Mouse (Mus musculus) heart, embryonic 10.5 days (tissue): Measurements from ENCODE around the gene Prtn3. TPM values are rescaled to one million over a fixed set of nuclear protein-coding genes. Genes with fewer than 3 reads are reported as not detected.

ENCODE experiments used
- DNase-seq: peaks from one replicate; pipeline ENCODE4 v3.0.0-alpha.2; 2017; ENCODE audit warnings: low spot score
- H3K27ac ChIP-seq: fragments of 300-500 bp; sonication (generic); 2 replicates; pipeline ENCODE4 v1.5.1; 2016; ENCODE audit warnings: mild to moderate bottlenecking
- H3K27me3 ChIP-seq: fragments of 300-500 bp; sonication (generic); 2 replicates; pipeline ENCODE4 v1.6.1; 2016; ENCODE audit warnings: mild to moderate bottlenecking; ENCODE audit not compliant: poor library complexity, insufficient read depth, severe bottlenecking
- H3K36me3 ChIP-seq: fragments of 300-500 bp; sonication (generic); 2 replicates; pipeline ENCODE4 v1.6.1; 2016; ENCODE audit warnings: mild to moderate bottlenecking, moderate library complexity
- H3K4me1 ChIP-seq: fragments of 300-500 bp; sonication (generic); 2 replicates; pipeline ENCODE4 v1.6.1; 2016; ENCODE audit warnings: mild to moderate bottlenecking
- H3K4me3 ChIP-seq: fragments of 300-500 bp; sonication (generic); 2 replicates; pipeline ENCODE4 v1.5.1; 2016; ENCODE audit warnings: mild to moderate bottlenecking, moderate library complexity
- H3K9me3 ChIP-seq: fragments of 300-500 bp; sonication (generic); 2 replicates; pipeline ENCODE4 v1.6.1; 2016; ENCODE audit warnings: mild to moderate bottlenecking, moderate library complexity
- WGBS: fragments of 180-500 bp; shearing (Covaris S2); methylation state at CpG from one replicate; pipeline ENCODE4 v1.1.7; 2016; 5-methylcytosine and 5-hydroxymethylcytosine counted together
- microRNA-seq: library from miRNA; unstranded; fragments of <30 nt; microRNA quantifications from one replicate; pipeline ENCODE4, GENCODE M21; 2017
- polyA plus RNA-seq: library from polyadenylated mRNA; unstranded; fragments of >200 nt; fragmentation: Nextera tagmentation; extraction: Ambion mirVana; gene quantifications from 2 replicates; pipeline ENCODE4 v1.2.1, GENCODE M21; 2016

Gene Prtn3
- polyA plus RNA-seq, 1 experiment from 2014 or later: 7.8 TPM

DNA sequence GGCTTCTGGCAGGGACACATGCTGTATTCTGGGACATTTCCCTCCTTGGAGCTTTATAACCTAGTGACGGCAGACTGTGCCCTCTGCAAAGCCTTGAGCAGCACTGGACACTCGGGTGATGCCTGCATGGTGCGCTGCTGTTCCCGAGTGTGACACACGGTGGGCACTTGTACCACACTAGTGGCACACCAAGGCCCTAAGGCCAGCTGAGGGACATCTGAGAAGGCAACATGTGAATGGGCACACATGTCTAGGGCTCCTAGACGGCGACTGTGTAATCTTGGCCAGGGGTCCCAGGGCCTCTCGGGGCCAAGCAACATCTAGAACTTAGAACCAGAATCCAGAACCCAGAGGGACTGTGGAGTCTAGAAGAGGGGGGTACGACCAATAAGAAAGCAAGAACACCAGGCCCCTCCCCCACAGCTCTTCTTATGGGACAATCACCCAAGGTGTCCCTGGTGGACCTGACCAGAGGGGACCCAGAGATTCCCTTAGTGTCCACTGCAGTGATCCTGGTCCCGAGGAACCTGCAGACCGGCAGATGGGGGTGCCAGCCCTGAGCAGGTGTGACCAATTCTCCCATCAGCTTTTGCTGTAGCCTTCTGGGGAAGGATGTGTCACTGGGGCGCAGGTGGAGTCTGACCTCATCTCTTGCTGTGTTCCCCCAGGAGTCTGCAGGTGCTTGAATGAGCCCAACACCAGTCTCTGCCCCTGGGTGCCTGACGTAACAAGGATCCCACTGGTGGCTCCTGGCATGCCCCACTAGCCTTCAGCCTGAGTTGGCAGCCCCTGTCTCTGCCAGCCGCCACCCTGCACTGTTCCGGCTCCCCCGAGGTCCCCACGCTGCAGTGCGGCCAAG, 55.9 kb downstream of the Prtn3 start:
- Histone ChIP-seq H3K4me1 (peaks cover 83% of the 10 kb centered on the region), H3K36me3 (peaks cover 49% of the 10 kb centered on the region), H3K27ac (peak overlapping the region; percentile 99), H3K9me3 (no peaks in the 10 kb centered on the region), H3K27me3 (no peaks in the 10 kb centered on the region), H3K4me3 (peak overlapping the region; percentile 99)
- WGBS: 89% methylated on average over 18 of the region's 18 CpGs
- DNase-seq: no peak

DNA sequence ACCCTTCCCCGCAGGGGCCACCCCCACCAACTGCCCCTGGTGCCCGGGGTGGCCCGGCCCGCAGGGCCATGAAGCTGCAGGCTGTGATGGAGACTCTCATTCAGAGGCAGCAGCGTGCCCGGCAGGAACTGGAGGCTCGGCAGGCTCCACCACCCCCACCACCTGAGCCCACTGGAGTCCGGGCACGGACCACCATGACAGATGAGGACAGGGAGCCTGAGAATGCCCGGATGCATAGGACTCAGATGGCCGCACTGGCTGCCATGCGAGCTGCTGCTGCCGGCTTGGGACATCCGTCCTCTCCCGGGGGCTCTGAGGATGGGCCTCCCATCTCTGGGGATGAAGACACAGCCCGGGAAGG, 56.5 kb downstream of the Prtn3 start:
- no peak for DNase-seq
- peaks cover 83% of the 10 kb centered on the region for H3K4me1 ChIP-seq
- H3K36me3 ChIP-seq: peaks cover 56% of the 10 kb centered on the region
- no peaks in the 10 kb centered on the region for H3K9me3 ChIP-seq
- WGBS: 91% methylated on average over 16 of the region's 16 CpGs
- no peaks in the 10 kb centered on the region for H3K27me3 ChIP-seq
- H3K27ac ChIP-seq: 0 out of 2 replicates have a peak overlapping the region, but pooled peaks have one; percentile 32
- peak overlapping the region; percentile 22; the same call in 1 of the 2 replicates for H3K4me3 ChIP-seq

DNA sequence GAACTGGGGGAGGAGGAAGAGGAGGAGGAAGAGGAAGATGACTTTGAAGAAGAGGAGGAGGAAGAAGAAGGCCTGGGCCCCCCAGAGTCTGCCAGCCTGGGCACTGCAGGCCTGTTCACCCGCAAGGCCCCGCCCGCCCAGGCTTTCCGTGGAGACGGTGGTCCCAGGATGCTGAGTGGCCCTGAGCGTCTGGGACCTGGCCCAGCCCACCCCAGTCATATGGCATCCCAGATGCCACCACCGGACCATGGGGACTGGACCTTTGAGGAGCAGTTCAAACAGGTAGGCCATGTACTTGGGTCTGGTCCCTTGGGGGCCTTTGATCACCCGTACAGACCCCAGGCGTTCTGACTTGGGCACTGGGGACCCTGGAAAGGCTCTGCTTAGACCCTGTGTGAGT, 57.5 kb downstream of the Prtn3 start:
- WGBS: 83% methylated on average over 9 of the region's 9 CpGs
- H3K9me3 ChIP-seq: no peaks in the 10 kb centered on the region
- H3K27ac ChIP-seq: peak overlapping the region; percentile 75
- peaks cover 61% of the 10 kb centered on the region for H3K36me3 ChIP-seq
- no peak for DNase-seq
- no peak overlapping the region for H3K4me3 ChIP-seq
- H3K27me3 ChIP-seq: no peaks in the 10 kb centered on the region
- H3K4me1 ChIP-seq: peaks cover 83% of the 10 kb centered on the region

DNA sequence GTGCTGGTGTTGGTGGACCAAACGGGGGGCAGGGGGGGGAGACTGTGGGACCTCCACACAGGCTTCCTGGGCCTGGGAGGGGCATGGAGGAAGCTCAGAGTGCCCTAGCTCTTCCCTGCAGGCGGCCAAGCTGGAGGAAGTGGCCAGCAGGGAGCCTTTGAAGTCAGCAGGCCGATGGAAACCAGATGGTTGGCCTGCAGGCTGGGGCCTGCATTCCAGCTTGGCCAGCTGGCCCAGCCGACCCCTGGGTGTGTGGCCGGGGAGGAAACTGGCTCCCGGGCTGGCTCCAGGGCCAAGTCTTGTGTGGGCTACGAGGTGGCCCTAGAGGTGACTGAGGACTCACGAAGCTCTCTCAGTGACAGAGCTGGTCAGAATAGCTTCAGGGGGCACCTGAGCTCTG, 58.5 kb downstream of the Prtn3 start:
- Histone ChIP-seq H3K4me1 (peaks cover 90% of the 10 kb centered on the region), H3K4me3 (peak overlapping the region; percentile 39), H3K27ac (peak overlapping the region; percentile 75), H3K36me3 (peaks cover 71% of the 10 kb centered on the region), H3K27me3 (no peaks in the 10 kb centered on the region), H3K9me3 (no peaks in the 10 kb centered on the region)
- peak; percentile 89 for DNase-seq
- 10% methylated on average over 8 of the region's 8 CpGs for WGBS

Small RNA genes within 50 kb of the gene (microRNA-seq; reads per million reads assigned to microRNA genes)
- not detected for gene Mir6910

Other genes starting within 250 kb of the Prtn3 start
- gene Shc2, start 236.6 kb upstream of the Prtn3 start, polyA plus RNA-seq: 2.7 and 6.3 TPM in 2 replicates
- not detected in 2 replicates for gene Odf3l2, start 228.7 kb upstream of the Prtn3 start, polyA plus RNA-seq
- gene Madcam1, start 209.9 kb upstream of the Prtn3 start, polyA plus RNA-seq: 0.38 and 1.3 TPM in 2 replicates
- gene Tpgs1, start 205.1 kb upstream of the Prtn3 start, polyA plus RNA-seq: 52.3 and 59.4 TPM in 2 replicates
- gene Cdc34, start 192.3 kb upstream of the Prtn3 start, polyA plus RNA-seq: 188 and 215 TPM in 2 replicates
- gene Gzmm, start 185.5 kb upstream of the Prtn3 start, polyA plus RNA-seq: 0.46 and 0.54 TPM in 2 replicates
- gene Bsg, start 170.0 kb upstream of the Prtn3 start, polyA plus RNA-seq: 1,251 and 1,319 TPM in 2 replicates
- not detected in 2 replicates for gene Hcn2, start 157.8 kb upstream of the Prtn3 start, polyA plus RNA-seq
- gene Polrmt, start 127.9 kb upstream of the Prtn3 start, polyA plus RNA-seq: 39.8 and 42.5 TPM in 2 replicates
- 0.11 and 0.16 TPM in 2 replicates for gene Fgf22, start 119.4 kb upstream of the Prtn3 start, polyA plus RNA-seq
- 84.4 and 113 TPM in 2 replicates for gene Rnf126, start 107.5 kb upstream of the Prtn3 start, polyA plus RNA-seq
- gene Fstl3, start 97.2 kb upstream of the Prtn3 start, polyA plus RNA-seq: 7.9 and 8.0 TPM in 2 replicates
- not detected in 2 replicates for gene Prss57, start 83.5 kb upstream of the Prtn3 start, polyA plus RNA-seq
- gene Palm, start 80.9 kb upstream of the Prtn3 start, polyA plus RNA-seq: 80.7 and 83.1 TPM in 2 replicates
- gene Misp, start 53.5 kb upstream of the Prtn3 start, polyA plus RNA-seq: 0.21 and 0.82 TPM in 2 replicates
- gene Ptbp1, start 20.0 kb upstream of the Prtn3 start, polyA plus RNA-seq: 174 and 264 TPM in 2 replicates
- 16.2 and 36.9 TPM in 2 replicates for gene Plppr3, start 158 bp downstream of the Prtn3 start, polyA plus RNA-seq
- 0.14 and 0.15 TPM in 2 replicates for gene Elane, start 11.8 kb downstream of the Prtn3 start, polyA plus RNA-seq
- gene Cfd, start 16.4 kb downstream of the Prtn3 start, polyA plus RNA-seq: not detected in 2 replicates
- gene Med16, start 34.4 kb downstream of the Prtn3 start, polyA plus RNA-seq: 51.9 and 54.4 TPM in 2 replicates
- 1.4 and 4.0 TPM in 2 replicates for gene Gm26602, start 36.4 kb downstream of the Prtn3 start, polyA plus RNA-seq
- 0.31 and 0.33 TPM in 2 replicates for gene Kiss1r, start 42.5 kb downstream of the Prtn3 start, polyA plus RNA-seq
- gene R3hdm4, start 46.7 kb downstream of the Prtn3 start, polyA plus RNA-seq: 88.7 and 96.0 TPM in 2 replicates
- 12.5 and 16.4 TPM in 2 replicates for gene Arid3a, start 52.6 kb downstream of the Prtn3 start, polyA plus RNA-seq
- 127 and 155 TPM in 2 replicates for gene Wdr18, start 85.7 kb downstream of the Prtn3 start, polyA plus RNA-seq
- 0.30 and 0.34 TPM in 2 replicates for gene Grin3b, start 96.2 kb downstream of the Prtn3 start, polyA plus RNA-seq
- 12.7 and 16.4 TPM in 2 replicates for gene Tmem259, start 109.9 kb downstream of the Prtn3 start, polyA plus RNA-seq
- gene Cnn2, start 114.1 kb downstream of the Prtn3 start, polyA plus RNA-seq: 408 and 456 TPM in 2 replicates
- gene Abca7, start 122.0 kb downstream of the Prtn3 start, polyA plus RNA-seq: 2.8 and 4.1 TPM in 2 replicates
- gene Arhgap45, start 142.2 kb downstream of the Prtn3 start, polyA plus RNA-seq: 12.0 and 16.7 TPM in 2 replicates
- gene Polr2e, start 165.3 kb downstream of the Prtn3 start, polyA plus RNA-seq: 181 and 233 TPM in 2 replicates
- gene Gpx4, start 172.7 kb downstream of the Prtn3 start, polyA plus RNA-seq: 767 and 797 TPM in 2 replicates
- 14.8 and 15.6 TPM in 2 replicates for gene Sbno2, start 231.1 kb downstream of the Prtn3 start, polyA plus RNA-seq
- gene Stk11, start 241.3 kb downstream of the Prtn3 start, polyA plus RNA-seq: 12.4 and 17.8 TPM in 2 replicates